Mouse (Mus musculus) limb, embryonic 11.5 days (tissue): Measurements from ENCODE around the gene Serpinb1a. TPM values are rescaled to one million over a fixed set of nuclear protein-coding genes. Genes with fewer than 3 reads are reported as not detected.

Experiments used
- ATAC-seq: fragments of 200-750 bp; cut with Nextera tagmentation; 2 replicates; pipeline ENCODE4 v1.8.0; 2017; ENCODE audit warnings: low read depth; ENCODE audit not compliant: insufficient number of reproducible peaks, low FRiP score, low TSS enrichment
- DNase-seq: peaks from one replicate; pipeline ENCODE4 v3.0.0-alpha.2; 2015; ENCODE audit warnings: low spot score
- H3K27ac ChIP-seq: fragments of 300-500 bp; sonication (generic); replicated peaks from 2 replicates; pipeline ENCODE4 v1.5.1; 2014; ENCODE audit warnings: low read depth, mild to moderate bottlenecking, low read length
- H3K27me3 ChIP-seq: fragments of 300-500 bp; sonication (generic); 2 replicates; pipeline ENCODE4 v1.6.1; 2014; ENCODE audit warnings: mild to moderate bottlenecking, low read length, mixed read lengths; ENCODE audit not compliant: control insufficient read depth, insufficient read depth
- H3K36me3 ChIP-seq: fragments of 300-500 bp; sonication (generic); 2 replicates; pipeline ENCODE4 v1.6.1; 2014; ENCODE audit warnings: mild to moderate bottlenecking, low read length, moderate library complexity, mixed read lengths; ENCODE audit not compliant: control insufficient read depth, insufficient read depth
- H3K4me1 ChIP-seq: fragments of 300-500 bp; sonication (generic); 2 replicates; pipeline ENCODE4 v1.6.1; 2014; ENCODE audit warnings: low read length, mixed read lengths; ENCODE audit not compliant: control insufficient read depth, insufficient read depth
- H3K4me2 ChIP-seq: fragments of 300-500 bp; sonication (generic); 2 replicates; pipeline ENCODE4 v1.6.1; 2014; ENCODE audit warnings: low read depth, mild to moderate bottlenecking, moderate library complexity; ENCODE audit not compliant: severe bottlenecking
- H3K4me3 ChIP-seq: fragments of 300-500 bp; sonication (generic); 2 replicates; pipeline ENCODE4 v1.5.1; 2014; ENCODE audit warnings: low read depth, low read length
- H3K9ac ChIP-seq: fragments of 300-500 bp; sonication (generic); 2 replicates; pipeline ENCODE4 v1.6.1; 2014; ENCODE audit warnings: mild to moderate bottlenecking, low read length
- H3K9me3 ChIP-seq: fragments of 300-500 bp; sonication (generic); 2 replicates; pipeline ENCODE4 v1.6.1; 2016; ENCODE audit warnings: low read length; ENCODE audit not compliant: control insufficient read depth
- WGBS: fragments of 180-500 bp; shearing (Covaris S2); extraction: QIAGEN DNeasy Blood & Tissue Kit; methylation state at CpG from one replicate; pipeline ENCODE4 v1.1.7; 2014; 5-methylcytosine and 5-hydroxymethylcytosine counted together
- polyA plus RNA-seq: library from polyadenylated mRNA; unstranded; fragments of >200 nt; fragmentation: Nextera tagmentation; extraction: Ambion mirVana; gene quantifications from 2 replicates; pipeline ENCODE4 v1.2.1, GENCODE M21; 2014

The Serpinb1a gene
- polyA plus RNA-seq, 1 experiment from 2014 or later: 2.5 TPM

- Histone ChIP-seq H3K36me3 (peaks cover 2% of the 10 kb centered on the region; the same call in 1 of the 2 replicates), H3K4me3 (no peak overlapping the region), H3K9ac (no peak overlapping the region), H3K4me1 (no peaks in the 10 kb centered on the region), H3K27ac (no peak overlapping the region), H3K9me3 (no peaks in the 10 kb centered on the region), H3K4me2 (no peak overlapping the region), H3K27me3 (no peaks in the 10 kb centered on the region)
- no peak for ATAC-seq
- DNase-seq: no peak
- 96% methylated on average over 4 of the region's 4 CpGs for WGBS
Measured at GRCm38 (mm10) chr13:32821671-32822070, 29.3 kb downstream of the Serpinb1a start.

DNA sequence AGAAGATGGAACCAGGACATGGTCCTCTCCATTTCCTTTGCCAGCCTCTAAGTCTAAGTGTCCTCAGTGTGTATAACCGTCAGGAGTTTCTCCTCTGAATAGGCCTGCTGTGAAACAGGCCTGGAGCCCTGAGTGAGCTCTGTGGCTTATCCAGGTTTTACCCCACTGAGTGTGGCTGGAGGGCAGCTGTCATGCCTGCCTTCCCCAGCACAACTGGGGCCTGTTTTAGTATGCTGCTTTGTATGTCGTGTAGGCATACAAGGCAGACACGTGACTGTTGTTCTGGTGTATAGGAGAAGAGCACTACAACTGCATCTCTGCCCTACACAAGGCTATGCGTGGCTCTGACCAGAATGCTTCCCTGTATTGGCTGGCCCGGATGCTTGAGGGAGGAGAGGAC lies 31.1 kb downstream of the Serpinb1a start:
- peaks cover 5% of the 10 kb centered on the region; the same call in 1 of the 2 replicates for H3K36me3 ChIP-seq
- H3K9ac ChIP-seq: no peak overlapping the region
- no peaks in the 10 kb centered on the region for H3K27me3 ChIP-seq
- no peaks in the 10 kb centered on the region for H3K9me3 ChIP-seq
- H3K4me1 ChIP-seq: no peaks in the 10 kb centered on the region
- H3K4me3 ChIP-seq: no peak overlapping the region
- 89% methylated on average over 5 of the region's 5 CpGs for WGBS
- ATAC-seq (no peak), DNase-seq (no peak)
- H3K4me2 ChIP-seq: no peak overlapping the region
- no peak overlapping the region for H3K27ac ChIP-seq

DNA sequence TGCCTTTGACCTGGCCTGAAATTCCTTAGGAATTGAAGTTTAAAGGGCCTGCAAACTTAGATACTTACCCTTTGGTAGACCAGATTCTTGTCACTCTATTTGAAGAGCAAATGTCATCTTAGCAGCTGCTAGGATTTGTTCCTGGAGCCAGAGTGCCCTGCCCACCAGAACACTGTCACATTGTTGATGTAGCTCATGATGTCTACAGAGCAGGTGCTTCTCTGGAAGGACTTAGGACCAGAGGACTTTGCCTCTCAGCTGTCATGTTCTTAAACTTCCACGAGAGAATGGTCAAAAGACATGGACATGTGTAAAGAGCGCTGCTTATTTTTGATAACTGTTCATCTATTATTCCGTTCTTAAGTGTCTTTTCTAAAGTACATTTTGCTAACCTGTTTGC lies 31.7 kb downstream of the Serpinb1a start:
- WGBS: 95% methylated on average over 3 of the region's 3 CpGs
- H3K27ac ChIP-seq: no peak overlapping the region
- H3K9me3 ChIP-seq: no peaks in the 10 kb centered on the region
- H3K4me2 ChIP-seq: no peak overlapping the region
- peaks cover 5% of the 10 kb centered on the region; the same call in 1 of the 2 replicates for H3K36me3 ChIP-seq
- ATAC-seq: no peak
- H3K4me3 ChIP-seq: no peak overlapping the region
- no peak overlapping the region for H3K9ac ChIP-seq
- DNase-seq: no peak
- no peaks in the 10 kb centered on the region for H3K4me1 ChIP-seq
- H3K27me3 ChIP-seq: no peaks in the 10 kb centered on the region

- no peaks in the 10 kb centered on the region for H3K4me1 ChIP-seq
- DNase-seq: no peak
- no peak overlapping the region for H3K27ac ChIP-seq
- 87% methylated on average over 3 of the region's 3 CpGs for WGBS
- H3K9ac ChIP-seq: no peak overlapping the region
- H3K4me3 ChIP-seq: no peak overlapping the region
- ATAC-seq: no peak
- no peaks in the 10 kb centered on the region for H3K9me3 ChIP-seq
- H3K27me3 ChIP-seq: no peaks in the 10 kb centered on the region
- H3K4me2 ChIP-seq: no peak overlapping the region
- peaks cover 7% of the 10 kb centered on the region for H3K36me3 ChIP-seq
Measured at GRCm38 (mm10) chr13:32807624-32808023, 43.4 kb downstream of the Serpinb1a start.

GRCm38 (mm10) chr13:32806820-32807219 lies 44.2 kb downstream of the Serpinb1a start:
- Histone ChIP-seq H3K9ac (no peak overlapping the region), H3K4me3 (no peak overlapping the region), H3K36me3 (peaks cover 7% of the 10 kb centered on the region), H3K9me3 (no peaks in the 10 kb centered on the region), H3K27ac (no peak overlapping the region), H3K27me3 (no peaks in the 10 kb centered on the region), H3K4me1 (no peaks in the 10 kb centered on the region), H3K4me2 (no peak overlapping the region)
- WGBS: 89% methylated on average over 7 of the region's 7 CpGs
- DNase-seq: no peak
- no peak for ATAC-seq

GRCm38 (mm10) chr13:32803701-32804345 lies 47.2 kb downstream of the Serpinb1a start:
- Histone ChIP-seq H3K4me2 (peak overlapping the region; percentile 90), H3K27ac (no peak overlapping the region), H3K27me3 (no peaks in the 10 kb centered on the region), H3K4me1 (no peaks in the 10 kb centered on the region), H3K36me3 (peaks cover 5% of the 10 kb centered on the region), H3K4me3 (0 out of 2 replicates have a peak overlapping the region, but pooled peaks have one; percentile 5), H3K9ac (no peak overlapping the region), H3K9me3 (no peaks in the 10 kb centered on the region)
- WGBS: 77% methylated on average over 4 of the region's 4 CpGs
- ATAC-seq (no peak), DNase-seq (no peak)

- peak; percentile 15; the same call in 1 of the 2 replicates for ATAC-seq
- Histone ChIP-seq H3K36me3 (peaks cover 5% of the 10 kb centered on the region), H3K9ac (peak within 1 kb of the TSS; percentile 75), H3K4me2 (peak within 1 kb of the TSS; percentile 90), H3K27ac (no peak within 1 kb of the TSS), H3K27me3 (no peaks in the 10 kb centered on the region), H3K9me3 (no peaks in the 10 kb centered on the region), H3K4me3 (peak within 1 kb of the TSS; percentile 76), H3K4me1 (no peaks in the 10 kb centered on the region)
- WGBS: under 1% methylated on average over 95 of the region's 95 CpGs
- peak; percentile 63 for DNase-seq
Measured at GRCm38 (mm10) chr13:32802259-32803081, 48.5 kb downstream of the Serpinb1a start, which contains the start of gene D930007J09Rik. D930007J09Rik (minus strand) TSS chr13:32802849.

GRCm38 (mm10) chr13:32801693-32802221 lies 49.2 kb downstream of the Serpinb1a start, which contains the start of gene Wrnip1:
Wrnip1 (plus strand) TSS chr13:32802038.
- Histone ChIP-seq H3K27ac (no peak within 1 kb of the TSS), H3K36me3 (peaks cover 2% of the 10 kb centered on the region), H3K9ac (peak within 1 kb of the TSS; percentile 75), H3K4me3 (peak within 1 kb of the TSS; percentile 76), H3K9me3 (no peaks in the 10 kb centered on the region), H3K4me2 (peak within 1 kb of the TSS; percentile 90), H3K27me3 (no peaks in the 10 kb centered on the region), H3K4me1 (no peaks in the 10 kb centered on the region)
- peak; percentile 94 for ATAC-seq
- under 1% methylated on average over 46 of the region's 51 CpGs for WGBS
- peak; percentile 99 for DNase-seq
